Mouse (Mus musculus) intestine, embryonic 14.5 days (tissue): ENCODE data around the gene Dph2. TPM values are rescaled to one million over a fixed set of nuclear protein-coding genes. Genes with fewer than 3 reads are reported as not detected.
A peak's percentile ranks its signal among the peaks of the same experiment; 100 is the strongest.

Experiments
- ATAC-seq: fragments of 200-750 bp; cut with Nextera tagmentation; replicated peaks from 2 replicates; pipeline ENCODE4 v1.8.0; 2017; ENCODE audit warnings: low read depth, moderate number of reproducible peaks, moderate TSS enrichment, moderate library complexity; ENCODE audit not compliant: low FRiP score, low TSS enrichment
- DNase-seq: peaks from one replicate; pipeline ENCODE4 v3.0.0-alpha.2; 2018; ENCODE audit warnings: low spot score
- H3K27ac ChIP-seq: fragments of 300-500 bp; sonication (generic); 2 replicates; pipeline ENCODE4 v1.5.1; 2014; ENCODE audit warnings: low read depth, mild to moderate bottlenecking, control low read depth
- H3K27me3 ChIP-seq: fragments of 300-500 bp; sonication (generic); replicated peaks from 2 replicates; pipeline ENCODE4 v1.6.1; 2014; ENCODE audit warnings: low read length, control low read depth; ENCODE audit not compliant: control insufficient read depth, insufficient read depth
- H3K36me3 ChIP-seq: fragments of 300-500 bp; sonication (generic); 2 replicates; pipeline ENCODE4 v1.6.1; 2014; ENCODE audit warnings: low read length, control low read depth; ENCODE audit not compliant: control insufficient read depth, insufficient read depth
- H3K4me1 ChIP-seq: fragments of 300-500 bp; sonication (generic); replicated peaks from 2 replicates; pipeline ENCODE4 v1.6.1; 2014; ENCODE audit warnings: low read length, control low read depth, mixed read lengths; ENCODE audit not compliant: control insufficient read depth, insufficient read depth
- H3K4me2 ChIP-seq: fragments of 300-500 bp; sonication (generic); 2 replicates; pipeline ENCODE4 v1.6.1; 2014; ENCODE audit warnings: low read length
- H3K4me3 ChIP-seq: fragments of 300-500 bp; sonication (generic); 2 replicates; pipeline ENCODE4 v1.5.1; 2014; ENCODE audit warnings: low read depth, low read length, control low read depth, mixed read lengths
- H3K9ac ChIP-seq: fragments of 300-500 bp; sonication (generic); 2 replicates; pipeline ENCODE4 v1.6.1; 2014; ENCODE audit warnings: mild to moderate bottlenecking, low read length
- H3K9me3 ChIP-seq: fragments of 300-500 bp; sonication (generic); 2 replicates; pipeline ENCODE4 v1.6.1; 2016; ENCODE audit warnings: low read length, control low read depth; ENCODE audit not compliant: control insufficient read depth
- WGBS: fragments of 180-500 bp; shearing (Covaris S2); extraction: QIAGEN DNeasy Blood & Tissue Kit; methylation state at CpG from one replicate; pipeline ENCODE4 v1.1.7; 2014; 5-methylcytosine and 5-hydroxymethylcytosine counted together
- polyA plus RNA-seq: library from polyadenylated mRNA; unstranded; fragments of >200 nt; fragmentation: Nextera tagmentation; extraction: Ambion mirVana; gene quantifications from 2 replicates; pipeline ENCODE4 v1.2.1, GENCODE M21; 2014

The Dph2 gene
- polyA plus RNA-seq, 1 experiment from 2014 or later = 20.0 TPM

DNA sequence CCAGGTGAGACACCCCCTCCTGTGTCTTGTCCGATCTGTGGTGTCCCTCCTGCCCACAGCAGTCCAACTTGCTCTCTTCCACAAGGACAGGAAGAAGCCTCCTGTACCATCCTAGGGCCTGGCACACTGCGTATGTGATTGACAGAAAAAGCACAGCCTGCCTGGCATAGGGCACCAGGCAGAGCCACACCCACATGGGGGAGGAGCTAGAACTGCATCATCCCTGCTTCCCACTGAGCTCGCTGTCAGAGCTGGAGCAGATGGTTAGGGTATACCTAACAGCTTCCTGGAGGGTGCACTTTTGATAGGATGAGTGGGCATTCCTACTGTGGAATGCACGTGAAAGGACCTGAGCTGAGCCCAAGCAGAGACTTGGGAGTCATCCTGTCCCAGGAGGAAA lies 29.0 kb downstream of the Dph2 start:
- WGBS = 40% methylated on average over 4 of the region's 4 CpGs
- no peak overlapping the region for H3K27ac ChIP-seq
- H3K36me3 ChIP-seq = peaks cover 11% of the 10 kb centered on the region
- H3K4me3 ChIP-seq = no peak overlapping the region
- H3K9ac ChIP-seq = no peak overlapping the region
- no peak for DNase-seq
- no peaks in the 10 kb centered on the region for H3K9me3 ChIP-seq
- no peaks in the 10 kb centered on the region for H3K27me3 ChIP-seq
- ATAC-seq = no peak
- H3K4me1 ChIP-seq = peaks cover 5% of the 10 kb centered on the region; the same call in 1 of the 2 replicates
- no peak overlapping the region for H3K4me2 ChIP-seq

DNA sequence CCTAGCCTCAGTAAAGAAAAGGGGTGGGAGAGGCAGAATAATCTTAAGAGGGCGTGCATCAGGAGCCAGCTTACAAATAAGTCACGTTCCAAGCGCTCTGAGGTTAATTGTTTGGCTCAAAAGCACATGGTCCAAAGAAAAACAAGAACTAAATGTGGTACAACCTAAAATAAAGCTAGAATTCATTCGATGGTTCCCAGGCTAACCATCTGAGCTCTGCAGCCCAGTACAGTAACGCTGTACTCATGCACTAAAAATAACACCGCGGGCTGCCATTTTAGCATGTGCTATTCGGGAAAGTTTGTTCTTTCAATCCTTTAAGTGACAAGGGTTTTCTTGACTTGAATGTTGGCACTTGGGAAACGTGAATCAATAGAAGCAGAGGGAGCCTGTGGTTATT lies 31.3 kb downstream of the Dph2 start:
- no peak overlapping the region for H3K27ac ChIP-seq
- 89% methylated on average over 9 of the region's 9 CpGs for WGBS
- no peak overlapping the region for H3K4me2 ChIP-seq
- DNase-seq (no peak), ATAC-seq (no peak)
- no peaks in the 10 kb centered on the region for H3K27me3 ChIP-seq
- no peaks in the 10 kb centered on the region for H3K9me3 ChIP-seq
- H3K36me3 ChIP-seq = peaks cover 24% of the 10 kb centered on the region
- no peak overlapping the region for H3K9ac ChIP-seq
- H3K4me3 ChIP-seq = no peak overlapping the region
- no peaks in the 10 kb centered on the region for H3K4me1 ChIP-seq

DNA sequence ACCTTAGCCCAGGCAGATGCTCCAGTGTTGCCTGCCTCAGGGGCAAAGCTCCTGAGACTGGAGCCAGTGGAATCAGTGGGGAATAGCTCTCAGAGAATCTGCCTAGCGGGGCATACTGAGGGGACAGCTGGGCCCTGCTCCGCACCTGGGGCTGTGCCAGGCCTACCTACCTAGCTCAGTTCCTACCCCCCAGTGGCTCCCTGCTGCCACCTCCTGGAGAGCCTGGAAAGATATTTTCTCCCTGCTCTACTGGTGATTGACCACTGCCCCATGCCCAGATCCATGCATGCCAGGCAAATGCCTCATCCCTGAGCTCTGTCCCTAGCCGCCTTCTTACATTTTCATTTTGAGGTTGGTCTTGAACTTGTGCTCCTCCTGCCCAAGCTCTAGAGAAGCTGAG lies 33.0 kb downstream of the Dph2 start:
- Histone ChIP-seq H3K27me3 (no peaks in the 10 kb centered on the region), H3K4me3 (no peak overlapping the region), H3K36me3 (peaks cover 17% of the 10 kb centered on the region), H3K27ac (no peak overlapping the region), H3K9me3 (no peaks in the 10 kb centered on the region), H3K9ac (no peak overlapping the region), H3K4me1 (no peaks in the 10 kb centered on the region), H3K4me2 (no peak overlapping the region)
- 74% methylated on average over 3 of the region's 3 CpGs for WGBS
- peak; percentile 72 for DNase-seq
- ATAC-seq = 0 out of 2 replicates have a peak, but pooled peaks have one; percentile 20

DNA sequence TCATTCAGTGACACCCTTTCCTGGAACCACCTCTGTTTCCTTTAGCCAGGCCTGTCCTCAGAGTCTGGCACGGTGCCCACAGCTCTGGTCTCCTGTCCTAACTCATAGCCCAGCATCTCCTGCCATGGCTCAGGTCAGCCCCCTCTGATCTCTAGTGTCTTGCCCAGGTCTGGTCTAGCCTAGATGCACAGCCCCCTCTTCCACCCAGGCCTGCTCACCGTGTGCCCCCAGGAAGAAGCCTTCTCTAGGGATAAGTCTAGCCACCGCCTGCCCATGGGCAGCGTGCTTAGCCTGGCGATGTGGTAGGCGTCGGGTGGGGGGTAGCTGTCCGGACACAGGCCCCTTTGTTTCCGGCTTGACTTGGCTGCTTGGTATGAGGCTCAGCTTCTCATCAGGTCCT lies 36.7 kb downstream of the Dph2 start:
- no peak overlapping the region for H3K27ac ChIP-seq
- ATAC-seq (no peak), DNase-seq (no peak)
- no peak overlapping the region for H3K9ac ChIP-seq
- no peaks in the 10 kb centered on the region for H3K27me3 ChIP-seq
- WGBS = 75% methylated on average over 9 of the region's 9 CpGs
- H3K4me2 ChIP-seq = no peak overlapping the region
- peaks cover 14% of the 10 kb centered on the region for H3K36me3 ChIP-seq
- H3K4me1 ChIP-seq = no peaks in the 10 kb centered on the region
- no peaks in the 10 kb centered on the region for H3K9me3 ChIP-seq
- no peak overlapping the region for H3K4me3 ChIP-seq

DNA sequence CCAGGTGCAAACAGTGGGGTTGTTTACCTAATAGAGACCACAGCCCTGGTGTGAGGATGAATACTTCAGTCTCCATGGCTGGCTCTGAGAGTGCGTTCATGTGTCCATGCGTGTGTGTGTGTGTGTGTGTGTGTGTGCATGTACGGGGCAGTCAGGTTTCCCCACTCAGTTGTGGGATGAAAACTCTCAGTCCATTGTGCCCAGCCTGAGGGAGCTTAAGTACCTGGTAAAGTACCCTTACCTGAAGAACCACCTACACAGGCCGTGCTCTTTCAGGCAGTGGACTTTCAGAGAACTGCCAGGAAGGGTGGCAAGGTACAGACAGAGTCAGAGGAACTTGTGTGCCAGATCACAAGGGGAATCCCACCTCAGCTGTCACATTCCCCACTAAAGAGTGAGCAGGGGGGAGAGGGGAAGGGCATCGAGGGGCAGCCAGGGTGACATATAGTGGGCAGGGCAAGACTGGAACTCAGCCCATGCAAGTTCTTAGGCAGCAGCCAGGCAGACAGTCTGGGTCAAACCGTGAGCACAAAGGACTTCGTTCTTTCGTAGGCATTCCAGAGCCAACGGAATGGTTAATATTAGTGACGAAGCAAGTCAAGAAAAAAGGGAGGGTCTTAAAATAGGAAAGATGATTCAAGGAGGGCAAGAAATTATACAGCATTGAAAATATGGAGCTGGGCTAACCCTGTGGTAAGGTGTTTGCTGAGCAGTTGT lies 39.5 kb downstream of the Dph2 start:
- Histone ChIP-seq H3K4me1 (no peaks in the 10 kb centered on the region), H3K4me2 (no peak overlapping the region), H3K9me3 (no peaks in the 10 kb centered on the region), H3K27me3 (no peaks in the 10 kb centered on the region), H3K27ac (no peak overlapping the region), H3K36me3 (peaks cover 7% of the 10 kb centered on the region), H3K9ac (no peak overlapping the region), H3K4me3 (no peak overlapping the region)
- no peak for DNase-seq
- no peak for ATAC-seq
- 82% methylated on average over 10 of the region's 10 CpGs for WGBS

DNA sequence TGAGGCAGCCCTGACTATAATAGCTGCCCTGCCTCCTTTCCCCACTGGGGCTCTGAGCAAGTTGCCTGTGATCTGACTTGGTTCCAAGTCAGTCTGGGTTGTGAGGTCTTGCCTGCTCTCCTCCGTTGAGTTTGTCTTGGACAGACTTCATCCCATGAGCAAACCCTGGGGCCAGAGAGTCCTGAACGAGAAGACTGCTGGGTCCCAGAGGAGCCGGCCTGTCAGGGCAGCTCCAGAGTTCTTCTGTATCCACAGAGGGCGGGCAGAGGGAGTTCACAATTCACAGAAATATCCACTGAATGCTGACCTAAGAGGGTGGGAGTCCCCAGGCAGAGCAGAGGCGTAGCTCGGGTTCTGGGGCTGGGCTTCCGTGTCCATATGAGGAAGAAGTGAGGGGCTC lies 41.0 kb downstream of the Dph2 start:
- DNase-seq (no peak), ATAC-seq (no peak)
- H3K9ac ChIP-seq = no peak overlapping the region
- H3K4me2 ChIP-seq = no peak overlapping the region
- no peaks in the 10 kb centered on the region for H3K27me3 ChIP-seq
- no peak overlapping the region for H3K27ac ChIP-seq
- peaks cover 9% of the 10 kb centered on the region for H3K36me3 ChIP-seq
- no peak overlapping the region for H3K4me3 ChIP-seq
- 73% methylated on average over 7 of the region's 7 CpGs for WGBS
- no peaks in the 10 kb centered on the region for H3K4me1 ChIP-seq
- no peaks in the 10 kb centered on the region for H3K9me3 ChIP-seq

DNA sequence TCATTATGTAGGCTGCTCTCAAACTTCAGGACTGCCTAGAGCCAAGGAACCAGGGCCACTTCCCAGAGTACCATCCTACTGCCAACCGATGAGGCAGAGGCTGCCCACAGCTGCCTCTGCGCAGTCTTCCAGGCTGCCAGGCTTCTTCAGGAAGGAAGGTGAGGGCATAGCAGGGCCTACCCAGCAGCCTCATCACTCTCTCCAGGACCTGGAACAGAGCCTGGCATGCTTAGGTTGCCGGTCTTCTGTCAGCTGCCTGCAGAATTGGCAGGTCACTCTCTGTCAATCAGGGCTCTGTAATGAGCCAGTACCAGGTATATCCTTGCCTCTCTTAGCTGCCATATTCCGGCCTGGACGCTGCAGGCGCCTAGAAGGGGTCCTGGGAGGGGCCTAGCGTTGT lies 41.7 kb downstream of the Dph2 start:
- H3K36me3 ChIP-seq = peaks cover 12% of the 10 kb centered on the region
- no peak overlapping the region for H3K4me3 ChIP-seq
- WGBS = 81% methylated on average over 7 of the region's 7 CpGs
- DNase-seq = no peak
- no peaks in the 10 kb centered on the region for H3K9me3 ChIP-seq
- no peak overlapping the region for H3K4me2 ChIP-seq
- no peak for ATAC-seq
- H3K27me3 ChIP-seq = no peaks in the 10 kb centered on the region
- no peaks in the 10 kb centered on the region for H3K4me1 ChIP-seq
- no peak overlapping the region for H3K9ac ChIP-seq
- H3K27ac ChIP-seq = no peak overlapping the region

DNA sequence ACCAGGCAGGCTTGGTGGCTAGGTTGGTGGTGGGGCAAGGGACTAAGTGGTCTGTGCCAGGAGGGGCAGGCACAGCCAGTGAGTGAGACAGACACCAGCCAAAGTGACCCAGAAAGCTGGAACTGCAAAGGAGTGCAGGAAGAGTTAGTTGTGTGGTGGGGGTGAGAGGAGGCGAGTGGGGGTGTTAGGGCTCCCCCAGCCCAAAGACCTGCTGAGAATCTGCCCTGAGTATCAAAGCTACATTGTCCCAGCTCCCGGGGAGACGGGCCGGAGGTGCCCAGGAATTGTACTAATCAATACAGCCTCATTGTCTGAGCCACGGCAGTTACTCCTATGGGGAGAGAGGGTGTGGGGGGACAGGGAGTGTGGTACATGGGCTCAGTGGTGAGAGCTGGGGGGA lies 42.3 kb downstream of the Dph2 start:
- ATAC-seq = no peak
- no peak overlapping the region for H3K27ac ChIP-seq
- no peaks in the 10 kb centered on the region for H3K9me3 ChIP-seq
- DNase-seq = no peak
- no peaks in the 10 kb centered on the region for H3K27me3 ChIP-seq
- H3K36me3 ChIP-seq = peaks cover 12% of the 10 kb centered on the region
- H3K4me1 ChIP-seq = no peaks in the 10 kb centered on the region
- 68% methylated on average over 5 of the region's 5 CpGs for WGBS
- no peak overlapping the region for H3K4me2 ChIP-seq
- H3K4me3 ChIP-seq = no peak overlapping the region
- H3K9ac ChIP-seq = no peak overlapping the region

DNA sequence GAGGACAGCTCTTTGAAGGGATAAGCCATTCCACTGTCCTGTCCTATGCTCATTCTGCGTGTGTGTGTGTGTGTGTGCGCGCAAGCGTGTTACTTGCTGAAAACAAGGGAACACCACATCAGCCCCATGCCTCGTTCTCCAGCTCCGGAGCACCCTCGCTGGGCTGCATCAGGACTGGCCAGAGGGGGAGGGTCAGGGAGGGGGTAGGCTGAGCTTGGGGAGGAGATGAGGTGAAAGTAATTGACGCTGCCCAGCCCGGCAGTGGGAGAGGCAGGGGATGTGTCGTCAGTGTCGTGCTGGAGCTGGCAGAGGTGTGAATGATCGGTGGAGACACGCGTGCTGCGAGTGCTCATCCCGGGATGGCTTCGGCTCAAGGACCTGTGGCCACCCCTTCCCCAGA lies 42.8 kb downstream of the Dph2 start:
- ATAC-seq = no peak
- Histone ChIP-seq H3K9ac (no peak overlapping the region), H3K4me1 (no peaks in the 10 kb centered on the region), H3K4me2 (no peak overlapping the region), H3K27me3 (no peaks in the 10 kb centered on the region), H3K9me3 (no peaks in the 10 kb centered on the region), H3K4me3 (no peak overlapping the region), H3K27ac (no peak overlapping the region), H3K36me3 (peaks cover 12% of the 10 kb centered on the region)
- no peak for DNase-seq
- WGBS = 54% methylated on average over 17 of the region's 17 CpGs
